Mouse (Mus musculus): Measurements from ENCODE around the gene Actr5. TPM values are rescaled to one million over a fixed set of nuclear protein-coding genes. Genes with fewer than 3 reads are reported as not detected.

Gene Actr5
- polyA plus RNA-seq, 2 experiments, result 12.3 to 13.5 TPM

DNA sequence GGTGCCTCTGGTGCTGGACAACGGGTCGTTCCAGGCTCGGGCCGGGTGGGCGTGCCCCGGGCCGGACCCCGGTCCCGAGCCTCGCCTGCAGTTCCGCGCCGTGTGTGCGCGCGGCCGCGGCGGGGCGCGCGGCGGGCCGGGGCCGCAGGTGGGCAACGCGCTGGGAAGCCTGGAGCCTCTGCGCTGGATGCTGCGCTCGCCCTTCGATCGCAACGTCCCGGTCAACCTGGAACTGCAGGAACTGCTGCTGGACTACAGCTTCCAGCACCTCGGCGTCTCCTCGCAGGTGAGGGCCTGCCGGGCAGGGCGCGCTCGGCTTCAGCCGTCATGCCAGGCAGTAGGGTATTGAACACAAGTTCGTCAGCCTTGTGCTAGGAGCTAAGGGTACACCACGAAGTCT lies 543 bp downstream of the Actr5 start:
- Histone ChIP-seq H3K4me3 (replicated peaks; ENCODE audit: low read length) (peak overlapping the region; percentile 94), H3K4me2 (replicated peaks; ENCODE audit: low read depth, low read length, severe bottlenecking) (peak overlapping the region; percentile 70), H3K9me3 (ENCODE audit: control insufficient read depth, low read length) (no peaks in the 10 kb centered on the region), H3K27me3 (ENCODE audit: control insufficient read depth, insufficient read depth, low read length) (no peaks in the 10 kb centered on the region), H3K27ac (replicated peaks; ENCODE audit: low read depth, low read length) (peak overlapping the region; percentile 92), H3K36me3 (ENCODE audit: control insufficient read depth, insufficient read depth, low read length) (peaks cover 30% of the 10 kb centered on the region), H3K9ac (ENCODE audit: low read depth, low read length, severe bottlenecking) (peak overlapping the region; percentile 86), H3K4me1 (ENCODE audit: control insufficient read depth, insufficient read depth, low read length) (peaks cover 10% of the 10 kb centered on the region)
- TF ChIP-seq POLR2A (IDR thresholded peaks at IDR 0.05; ENCODE audit: borderline replicate concordance, extremely low read depth, insufficient read depth, insufficient read length), result no peak
- peak; percentile 54 for ATAC-seq (ENCODE audit: low FRiP score, low read depth)
- under 1% methylated on average over 20 of the region's 44 CpGs for WGBS
- DNase-seq (ENCODE audit: low spot score), result no peak

DNA sequence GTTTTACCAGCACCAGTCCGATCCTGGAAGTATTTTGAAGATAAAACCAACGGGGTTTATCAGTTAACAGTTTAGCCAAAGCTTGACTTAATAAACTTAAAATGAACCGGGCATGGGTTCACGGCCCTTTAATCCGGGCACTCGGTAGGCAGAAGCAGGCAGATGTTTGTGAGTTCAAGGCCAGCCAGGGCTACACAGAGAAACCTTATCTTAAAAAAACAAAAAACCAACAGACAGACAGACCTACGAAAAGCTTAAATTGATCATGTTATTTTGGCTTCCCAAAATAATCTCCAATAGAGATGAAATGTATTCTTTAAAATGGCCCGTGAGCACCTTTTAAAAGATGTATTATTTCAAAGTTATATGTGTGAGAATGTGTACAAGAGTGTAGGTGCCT lies 1.0 kb downstream of the Actr5 start:
- ATAC-seq (ENCODE audit: low FRiP score, low read depth), result no peak

DNA sequence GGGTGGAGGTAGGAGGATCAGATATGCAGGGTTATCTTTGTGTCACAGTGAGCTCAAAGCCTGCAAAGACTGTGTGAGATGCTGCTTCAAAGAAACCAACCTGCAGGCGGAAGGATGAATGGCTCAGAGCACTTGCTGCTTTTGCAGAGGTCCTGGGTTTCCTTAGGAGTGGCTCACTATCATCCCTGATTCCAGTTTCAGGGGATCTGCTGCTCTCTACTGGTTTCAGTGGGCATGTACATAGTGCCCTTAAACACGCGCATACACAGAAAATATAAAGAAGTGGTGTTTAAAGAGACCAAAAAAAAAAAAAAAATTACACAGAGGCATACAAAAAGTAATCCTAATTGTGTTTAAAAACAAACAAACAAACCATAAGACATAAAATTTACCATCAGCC lies 4.2 kb downstream of the Actr5 start:
- Histone ChIP-seq H3K4me2 (replicated peaks; ENCODE audit: low read depth, low read length, severe bottlenecking) (no peak overlapping the region), H3K27me3 (ENCODE audit: control insufficient read depth, insufficient read depth, low read length) (no peaks in the 10 kb centered on the region), H3K4me1 (ENCODE audit: control insufficient read depth, insufficient read depth, low read length) (peaks cover 10% of the 10 kb centered on the region), H3K9ac (ENCODE audit: low read depth, low read length, severe bottlenecking) (no peak overlapping the region), H3K27ac (replicated peaks; ENCODE audit: low read depth, low read length) (no peak overlapping the region), H3K4me3 (replicated peaks; ENCODE audit: low read length) (no peak overlapping the region), H3K9me3 (ENCODE audit: control insufficient read depth, low read length) (no peaks in the 10 kb centered on the region), H3K36me3 (ENCODE audit: control insufficient read depth, insufficient read depth, low read length) (peaks cover 65% of the 10 kb centered on the region)
- WGBS, result 77% methylated on average over 3 of the region's 3 CpGs
- ATAC-seq (ENCODE audit: low FRiP score, low read depth), result no peak
- no peak for DNase-seq (ENCODE audit: low spot score)
- no peak for TF ChIP-seq POLR2A (IDR thresholded peaks at IDR 0.05; ENCODE audit: borderline replicate concordance, extremely low read depth, insufficient read depth, insufficient read length)

More for the DNA sequence above, 1.0 kb downstream of the Actr5 start:
- peak overlapping the region; percentile 86 for H3K9ac ChIP-seq (ENCODE audit: low read depth, low read length, severe bottlenecking)
- no peak overlapping the region for H3K27ac ChIP-seq (replicated peaks; ENCODE audit: low read depth, low read length)
- H3K9me3 ChIP-seq (ENCODE audit: control insufficient read depth, low read length), result no peaks in the 10 kb centered on the region
- TF ChIP-seq POLR2A (IDR thresholded peaks at IDR 0.05; ENCODE audit: borderline replicate concordance, extremely low read depth, insufficient read depth, insufficient read length), result no peak
- H3K27me3 ChIP-seq (ENCODE audit: control insufficient read depth, insufficient read depth, low read length), result no peaks in the 10 kb centered on the region
- WGBS, result 40% methylated on average over 8 of the region's 8 CpGs
- H3K4me3 ChIP-seq (replicated peaks; ENCODE audit: low read length), result peak overlapping the region; percentile 94
- peaks cover 35% of the 10 kb centered on the region for H3K36me3 ChIP-seq (ENCODE audit: control insufficient read depth, insufficient read depth, low read length)
- no peak for DNase-seq (ENCODE audit: low spot score)
- peaks cover 10% of the 10 kb centered on the region for H3K4me1 ChIP-seq (ENCODE audit: control insufficient read depth, insufficient read depth, low read length)
- peak overlapping the region; percentile 70 for H3K4me2 ChIP-seq (replicated peaks; ENCODE audit: low read depth, low read length, severe bottlenecking)

DNA sequence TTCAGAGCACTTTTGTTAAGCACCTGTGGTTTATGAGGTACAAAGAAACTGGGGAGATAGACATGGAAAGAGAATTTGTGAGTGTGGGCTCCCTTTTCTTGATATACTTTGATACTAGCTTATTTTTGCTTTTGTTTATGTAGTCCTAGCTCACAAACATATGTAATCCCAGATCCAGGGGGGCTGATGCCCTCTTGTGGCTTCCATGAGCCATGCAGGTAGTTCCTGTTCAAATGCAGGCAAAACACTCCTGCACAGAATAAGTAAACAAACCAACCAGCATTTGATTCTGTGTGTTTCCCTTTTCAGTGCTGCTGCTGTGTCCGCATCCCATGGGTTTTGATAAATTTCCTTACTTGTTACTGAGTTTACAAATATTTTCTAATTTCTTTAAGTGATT lies 4.7 kb downstream of the Actr5 start:
- no peak for TF ChIP-seq POLR2A (IDR thresholded peaks at IDR 0.05; ENCODE audit: borderline replicate concordance, extremely low read depth, insufficient read depth, insufficient read length)
- Histone ChIP-seq H3K4me3 (replicated peaks; ENCODE audit: low read length) (no peak overlapping the region), H3K27me3 (ENCODE audit: control insufficient read depth, insufficient read depth, low read length) (no peaks in the 10 kb centered on the region), H3K27ac (replicated peaks; ENCODE audit: low read depth, low read length) (no peak overlapping the region), H3K9me3 (ENCODE audit: control insufficient read depth, low read length) (no peaks in the 10 kb centered on the region), H3K9ac (ENCODE audit: low read depth, low read length, severe bottlenecking) (no peak overlapping the region), H3K4me1 (ENCODE audit: control insufficient read depth, insufficient read depth, low read length) (peaks cover 10% of the 10 kb centered on the region), H3K36me3 (ENCODE audit: control insufficient read depth, insufficient read depth, low read length) (peaks cover 67% of the 10 kb centered on the region), H3K4me2 (replicated peaks; ENCODE audit: low read depth, low read length, severe bottlenecking) (no peak overlapping the region)
- 79% methylated on average over 1 of the region's 1 CpGs for WGBS
- DNase-seq (ENCODE audit: low spot score) (peak; percentile 37), ATAC-seq (ENCODE audit: low FRiP score, low read depth) (no peak)

DNA sequence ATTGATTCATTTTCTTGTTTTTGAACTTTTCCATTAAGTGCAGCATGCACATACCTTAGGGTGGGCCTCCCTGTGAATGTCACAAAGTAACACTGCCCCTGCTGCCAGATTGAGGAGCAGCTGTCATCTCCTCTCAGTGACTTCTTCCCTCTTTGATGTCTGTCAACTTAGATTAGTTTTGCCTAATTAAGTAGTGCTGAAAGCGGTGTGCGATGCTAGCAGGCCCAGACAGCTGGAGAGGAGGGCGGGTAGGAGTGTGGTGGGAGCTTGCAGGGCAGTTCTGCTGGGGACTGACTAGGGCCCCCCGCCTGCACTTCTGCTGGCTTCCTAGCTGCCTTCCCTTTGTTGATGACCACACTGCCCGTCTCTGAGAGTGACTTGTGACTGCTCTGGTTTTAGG lies 7.2 kb downstream of the Actr5 start:
- DNase-seq (ENCODE audit: low spot score) (no peak), ATAC-seq (ENCODE audit: low FRiP score, low read depth) (no peak)
- Histone ChIP-seq H3K9ac (ENCODE audit: low read depth, low read length, severe bottlenecking) (no peak overlapping the region), H3K4me2 (replicated peaks; ENCODE audit: low read depth, low read length, severe bottlenecking) (no peak overlapping the region), H3K4me3 (replicated peaks; ENCODE audit: low read length) (no peak overlapping the region), H3K9me3 (ENCODE audit: control insufficient read depth, low read length) (no peaks in the 10 kb centered on the region), H3K36me3 (ENCODE audit: control insufficient read depth, insufficient read depth, low read length) (peaks cover 90% of the 10 kb centered on the region), H3K4me1 (ENCODE audit: control insufficient read depth, insufficient read depth, low read length) (no peaks in the 10 kb centered on the region), H3K27me3 (ENCODE audit: control insufficient read depth, insufficient read depth, low read length) (no peaks in the 10 kb centered on the region), H3K27ac (replicated peaks; ENCODE audit: low read depth, low read length) (no peak overlapping the region)
- TF ChIP-seq POLR2A (IDR thresholded peaks at IDR 0.05; ENCODE audit: borderline replicate concordance, extremely low read depth, insufficient read depth, insufficient read length), result no peak
- 84% methylated on average over 5 of the region's 5 CpGs for WGBS

DNA sequence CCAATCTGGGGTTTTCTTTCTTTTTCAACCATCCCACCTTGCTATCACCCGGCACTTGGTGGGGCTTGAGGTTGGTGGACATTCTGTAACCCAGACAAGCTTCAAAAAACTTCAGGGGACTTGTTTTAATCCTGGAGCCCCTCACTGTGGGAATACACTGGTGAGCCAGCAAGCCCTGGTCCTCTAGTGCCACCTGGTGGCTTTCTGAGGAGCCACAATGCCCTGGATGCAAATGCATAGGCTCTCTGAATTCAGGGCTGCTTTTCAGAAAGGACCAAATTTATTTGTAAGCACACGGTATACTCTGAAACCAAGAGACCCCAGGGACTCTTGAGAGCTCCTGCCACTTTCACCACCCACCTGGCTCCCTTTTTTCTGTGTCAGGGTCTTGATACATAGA lies 17.2 kb downstream of the Actr5 start:
- Histone ChIP-seq H3K9me3 (ENCODE audit: control insufficient read depth, low read length) (no peaks in the 10 kb centered on the region; the same call in 1 of the 2 replicates), H3K9ac (ENCODE audit: low read depth, low read length, severe bottlenecking) (no peak overlapping the region), H3K27ac (replicated peaks; ENCODE audit: low read depth, low read length) (no peak overlapping the region), H3K4me3 (replicated peaks; ENCODE audit: low read length) (no peak overlapping the region), H3K27me3 (ENCODE audit: control insufficient read depth, insufficient read depth, low read length) (no peaks in the 10 kb centered on the region), H3K4me2 (replicated peaks; ENCODE audit: low read depth, low read length, severe bottlenecking) (no peak overlapping the region), H3K4me1 (ENCODE audit: control insufficient read depth, insufficient read depth, low read length) (no peaks in the 10 kb centered on the region), H3K36me3 (ENCODE audit: control insufficient read depth, insufficient read depth, low read length) (peaks cover 28% of the 10 kb centered on the region)
- TF ChIP-seq POLR2A (IDR thresholded peaks at IDR 0.05; ENCODE audit: borderline replicate concordance, extremely low read depth, insufficient read depth, insufficient read length), result 0 out of 2 replicates have a peak, but pooled peaks have one; percentile 20
- peak; percentile 74 for DNase-seq (ENCODE audit: low spot score)
- ATAC-seq (ENCODE audit: low FRiP score, low read depth), result no peak
- 25% methylated on average over 2 of the region's 2 CpGs for WGBS

Data from limb, embryonic 14.5 days (tissue).